Mouse (Mus musculus) liver, embryonic 14.5 days (tissue): ENCODE data around the gene Ttc29.

Source experiments
- CTCF ChIP-seq: IDR thresholded peaks from 2 replicates; pipeline ENCODE4 v1.5.1; 2016; ENCODE audit warnings: antibody characterized with exemption, low read depth, control low read depth
- EP300 ChIP-seq: IDR thresholded peaks from 2 replicates; pipeline ENCODE4 v1.6.1; 2016; ENCODE audit warnings: antibody characterized with exemption, low read depth

DNA sequence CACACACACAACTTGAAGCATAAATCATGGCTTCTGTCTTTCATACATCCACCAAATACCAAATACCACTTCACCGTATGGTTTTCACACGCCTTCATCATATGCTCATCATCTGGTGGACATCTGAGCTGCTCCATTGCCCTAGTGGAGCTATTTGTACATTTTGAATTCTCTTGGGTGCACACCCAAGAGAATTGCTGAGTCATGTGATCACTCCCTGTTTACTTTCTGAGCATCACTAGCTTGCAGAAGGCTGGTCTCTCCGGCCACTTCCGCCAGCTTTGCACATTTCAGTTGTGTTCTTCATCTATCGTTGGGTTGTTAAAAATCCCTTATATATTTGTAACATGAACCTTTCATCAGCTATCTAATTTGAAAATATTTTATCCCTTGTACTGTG lies 65.5 kb downstream of the Ttc29 start:
- TF ChIP-seq CTCF = no peak
- TF ChIP-seq EP300 = no peak
